In the genomic region with DNA sequence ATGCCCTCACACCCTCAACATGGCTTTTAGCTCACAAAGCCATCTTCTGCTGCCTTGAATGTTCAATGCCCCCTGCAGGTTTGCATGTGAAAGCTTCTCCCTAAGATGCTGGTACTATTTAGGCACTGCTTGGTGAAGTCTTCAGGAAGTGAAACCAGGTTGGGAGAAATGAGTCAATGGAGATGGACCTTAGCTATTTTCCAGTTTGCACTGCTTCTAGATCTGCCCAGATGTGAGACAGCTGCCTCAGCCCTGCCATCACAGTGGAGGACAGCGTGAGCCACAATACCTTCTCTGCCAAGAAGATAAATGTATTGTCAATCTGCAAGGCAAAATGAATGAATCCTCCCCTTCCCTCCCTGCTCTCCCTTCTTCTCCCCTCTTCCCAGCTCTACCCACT, we compare ENCODE assay signal across 16 mouse cellular contexts.
DNase-seq lines count a peak whose midpoint lies in the region; ATAC-seq and TF ChIP-seq lines count a peak whose summit lies in the region.
"Had no signal": no experiment of that assay in that cellular context is flagged by ENCODE, and none has a peak within 500 bp of the region (broad histone marks: within the 10 kb centered on the region; RNA-seq: fewer than 3 reads in every experiment).

No protein-coding gene starts in this region.

- DNase-seq in heart, adult 18-20 months = peak; percentile 25 to 29
- DNase-seq in heart, postnatal 25 days (ENCODE audit: low spot score) = no peak
- no peak for DNase-seq in kidney, postnatal 0 days (ENCODE audit: low spot score)
- DNase-seq in kidney, adult 11 months = no peak
- DNase-seq in adipocyte (ENCODE audit: low spot score) = peak; percentile 40
- no peak for DNase-seq in retina, postnatal 1 day
- no peak for DNase-seq in yolk sac, embryonic 10.5 days (ENCODE audit: low spot score)
- DNase-seq: adrenal gland, postnatal 25 days; B cell, adult 2 months; cerebellum, adult 11 months; lung, postnatal 10 days; thymus, postnatal 25 days had no signal

- ATAC-seq in kidney, postnatal 0 days (replicated peaks; ENCODE audit: low FRiP score, low read depth) = no peak
- ATAC-seq in heart, embryonic 16.5 days (replicated peaks; ENCODE audit: extremely low read depth, insufficient read depth, low FRiP score) = no peak
- ATAC-seq: inflammation-experienced regulatory T-cells, adult 6 months; midbrain, embryonic 15.5 days had no signal

- no peak overlapping the region for H3K4me3 ChIP-seq in kidney, postnatal 0 days (replicated peaks; ENCODE audit: low read depth, low read length)
- no peak overlapping the region for H3K4me3 ChIP-seq in heart, embryonic 16.5 days (ENCODE audit: low read length)
- H3K4me3 ChIP-seq: limb, embryonic 12.5 days; midbrain, embryonic 15.5 days had no signal

- H3K27ac ChIP-seq in kidney, postnatal 0 days = 0 out of 2 replicates have a peak overlapping the region, but pooled peaks have one; percentile 14
- peak overlapping the region; percentile 76 for H3K27ac ChIP-seq in heart, embryonic 16.5 days (ENCODE audit: low read length)
- H3K27ac ChIP-seq: limb, embryonic 12.5 days; midbrain, embryonic 15.5 days had no signal

- WGBS in kidney, postnatal 0 days = 80% methylated on average over 1 of the region's 1 CpGs
- 52% methylated on average over 1 of the region's 1 CpGs for WGBS in heart, embryonic 16.5 days

- H3K27me3 ChIP-seq in kidney, postnatal 0 days (ENCODE audit: insufficient read depth, low read length) = no peaks in the 10 kb centered on the region
- no peaks in the 10 kb centered on the region for H3K27me3 ChIP-seq in heart, embryonic 16.5 days (ENCODE audit: control insufficient read depth, insufficient read depth, low read length)
- H3K27me3 ChIP-seq: limb, embryonic 12.5 days; midbrain, embryonic 15.5 days had no signal

- peak; percentile 37; the same call in 1 of the 2 replicates for TF ChIP-seq CTCF in kidney, postnatal 0 days (IDR thresholded peaks at IDR 0.05; ENCODE audit: low read depth)

- no peaks in the 10 kb centered on the region for H3K9me3 ChIP-seq in kidney, postnatal 0 days (replicated peaks; ENCODE audit: low read length)
- H3K9me3 ChIP-seq in heart, embryonic 16.5 days (replicated peaks; ENCODE audit: control insufficient read depth, low read length) = no peaks in the 10 kb centered on the region; the same call in 1 of the 2 replicates
- H3K9me3 ChIP-seq: limb, embryonic 12.5 days; midbrain, embryonic 15.5 days had no signal

- H3K4me1 ChIP-seq in kidney, postnatal 0 days (replicated peaks; ENCODE audit: insufficient read depth, low read length) = no peaks in the 10 kb centered on the region; the same call in none of the 2 replicates
- H3K4me1 ChIP-seq in heart, embryonic 16.5 days (ENCODE audit: control insufficient read depth, insufficient read depth, low read length) = peaks cover 23% of the 10 kb centered on the region
- H3K4me1 ChIP-seq: midbrain, embryonic 15.5 days had no signal

- H3K4me2 ChIP-seq in kidney, postnatal 0 days (ENCODE audit: low read length) = no peak overlapping the region
- H3K4me2 ChIP-seq in heart, embryonic 16.5 days (ENCODE audit: low read depth, low read length) = no peak overlapping the region
- H3K4me2 ChIP-seq: limb, embryonic 12.5 days; midbrain, embryonic 15.5 days had no signal

- intact Hi-C loops in heart, postnatal 25 days (cut with DNase I) = no loop called here

- H3K9ac ChIP-seq in kidney, postnatal 0 days (ENCODE audit: low read depth, low read length) = no peak overlapping the region
- no peak overlapping the region; the same call in 1 of the 2 replicates for H3K9ac ChIP-seq in heart, embryonic 16.5 days (ENCODE audit: low read length)
- H3K9ac ChIP-seq: limb, embryonic 12.5 days; midbrain, embryonic 15.5 days had no signal

- no peaks in the 10 kb centered on the region for H3K36me3 ChIP-seq in kidney, postnatal 0 days (ENCODE audit: insufficient read depth, low read length)
- no peaks in the 10 kb centered on the region for H3K36me3 ChIP-seq in heart, embryonic 16.5 days (ENCODE audit: control insufficient read depth, insufficient read depth)
- H3K36me3 ChIP-seq: limb, embryonic 12.5 days; midbrain, embryonic 15.5 days had no signal

Comparison
In these comparisons a context has a peak if more than half of its experiments do, and no peak if none do; other contexts are left out.
1. DNase-seq: peak in heart, adult 18-20 months (2 of 2) and adipocyte (single experiment); none in heart, postnatal 25 days (single experiment), kidney, postnatal 0 days (single experiment), kidney, adult 11 months (single experiment), retina, postnatal 1 day (single experiment) and yolk sac, embryonic 10.5 days (single experiment).